Mouse (Mus musculus): ENCODE measurements at regions not wholly inside any gene's neighbourhood (a gene's known extent, or its start where the extent isn't known, plus 50 kb on each side); places are given as distances from the start of the nearest gene placed in this dataset.

GRCm38 (mm10) chr6:144876758-144877157 lies 95.0 kb upstream of the Sox5 start:
- no peak for DNase-seq (ENCODE audit: low spot score)

GRCm38 (mm10) chr6:144875862-144876261 lies 94.1 kb upstream of the Sox5 start:
- DNase-seq (ENCODE audit: low spot score): no peak

- no peak for DNase-seq (ENCODE audit: low spot score)
Measured at GRCm38 (mm10) chr6:144874251-144874650, 92.5 kb upstream of the Sox5 start.

GRCm38 (mm10) chr6:144870949-144871348 lies 89.2 kb upstream of the Sox5 start:
- no peak for DNase-seq (ENCODE audit: low spot score)

- DNase-seq (ENCODE audit: low spot score): no peak
Measured at GRCm38 (mm10) chr6:144867333-144867732, 85.6 kb upstream of the Sox5 start.

GRCm38 (mm10) chr6:144864026-144864425 lies 82.2 kb upstream of the Sox5 start:
- no peak for DNase-seq (ENCODE audit: low spot score)

GRCm38 (mm10) chr6:144863430-144863994 lies 81.7 kb upstream of the Sox5 start:
- no peak for DNase-seq (ENCODE audit: low spot score)

- DNase-seq (ENCODE audit: low spot score): no peak
Measured at GRCm38 (mm10) chr6:144841510-144841909, 59.7 kb upstream of the Sox5 start.

GRCm38 (mm10) chr6:144839383-144839782 lies 57.6 kb upstream of the Sox5 start:
- DNase-seq (ENCODE audit: low spot score): no peak

- DNase-seq (ENCODE audit: low spot score): no peak
Measured at GRCm38 (mm10) chr6:144834323-144835183, 52.8 kb upstream of the Sox5 start.
